Mouse (Mus musculus) gastrocnemius, postnatal 36 days (tissue): ENCODE data around the gene Amer2. TPM values are rescaled to one million over a fixed set of nuclear protein-coding genes. Genes with fewer than 3 reads are reported as not detected.

Experiments
- DNase-seq, 2 experiments: peaks; one replicate each; pipeline ENCODE4 v3.0.0; 2022
- intact Hi-C: fragments of 180-260 bp; cut with DNase I; formaldehyde crosslinking; loops from one replicate; pipeline ENCODE4 v1.15.1; 2025
- total RNA-seq, 2 experiments: library from RNA; stranded (reverse); gene quantifications; 2 replicates each; pipeline ENCODE4 v1.2.3; 2021

Gene Amer2
- total RNA-seq, 2 experiments from 2014 or later, result not detected

- DNase-seq, result no peak
- intact Hi-C loops, result no loop called here
Observed at GRCm38 (mm10) chr14:60386591-60387501, 13.8 kb downstream of the Amer2 start.

- intact Hi-C loops, result no loop called here
- DNase-seq, result no peak
Observed at GRCm38 (mm10) chr14:60388332-60388731, 15.3 kb downstream of the Amer2 start.

- DNase-seq, result no peak
- intact Hi-C loops, result no loop called here
Observed at GRCm38 (mm10) chr14:60392202-60392601, 19.1 kb downstream of the Amer2 start.

GRCm38 (mm10) chr14:60397321-60397720 is 24.3 kb downstream of the Amer2 start:
- intact Hi-C loops, result no loop called here

GRCm38 (mm10) chr14:60398861-60399260 is 25.8 kb downstream of the Amer2 start:
- intact Hi-C loops, result no loop called here
- DNase-seq, result no peak

More at GRCm38 (mm10) chr14:60397321-60397720, 24.3 kb downstream of the Amer2 start:
- DNase-seq, result no peak

GRCm38 (mm10) chr14:60403228-60403627 is 30.2 kb downstream of the Amer2 start:
- intact Hi-C loops, result no loop called here

GRCm38 (mm10) chr14:60405829-60406228 is 32.8 kb downstream of the Amer2 start:
- no peak for DNase-seq
- intact Hi-C loops, result no loop called here

More at GRCm38 (mm10) chr14:60403228-60403627, 30.2 kb downstream of the Amer2 start:
- no peak for DNase-seq

GRCm38 (mm10) chr14:60406543-60406942 is 33.5 kb downstream of the Amer2 start:
- DNase-seq, result no peak
- intact Hi-C loops, result no loop called here

GRCm38 (mm10) chr14:60407319-60407718 is 34.3 kb downstream of the Amer2 start:
- intact Hi-C loops, result no loop called here
- no peak for DNase-seq

GRCm38 (mm10) chr14:60409702-60410491 is 36.8 kb downstream of the Amer2 start:
- intact Hi-C loops, result no loop called here
- no peak for DNase-seq

- intact Hi-C loops, result no loop called here
Observed at GRCm38 (mm10) chr14:60411229-60411628, 38.2 kb downstream of the Amer2 start.

GRCm38 (mm10) chr14:60414691-60415090 is 41.6 kb downstream of the Amer2 start:
- no peak for DNase-seq
- intact Hi-C loops, result no loop called here

More at GRCm38 (mm10) chr14:60411229-60411628, 38.2 kb downstream of the Amer2 start:
- DNase-seq, result no peak

GRCm38 (mm10) chr14:60417924-60418323 is 44.9 kb downstream of the Amer2 start:
- DNase-seq, result no peak
- intact Hi-C loops, result no loop called here

- DNase-seq, result no peak
Observed at GRCm38 (mm10) chr14:60422920-60423319, 49.9 kb downstream of the Amer2 start.

GRCm38 (mm10) chr14:60424174-60424573 is 51.1 kb downstream of the Amer2 start:
- DNase-seq, result no peak
- intact Hi-C loops, result no loop called here

More at GRCm38 (mm10) chr14:60422920-60423319, 49.9 kb downstream of the Amer2 start:
- intact Hi-C loops, result no loop called here

- intact Hi-C loops, result no loop called here
- no peak for DNase-seq
Observed at GRCm38 (mm10) chr14:60425553-60425952, 52.5 kb downstream of the Amer2 start.

- intact Hi-C loops, result no loop called here
Observed at GRCm38 (mm10) chr14:60427896-60428295, 54.8 kb downstream of the Amer2 start.

GRCm38 (mm10) chr14:60429513-60429912 is 56.5 kb downstream of the Amer2 start:
- intact Hi-C loops, result no loop called here
- DNase-seq, result no peak

More at GRCm38 (mm10) chr14:60427896-60428295, 54.8 kb downstream of the Amer2 start:
- no peak for DNase-seq

GRCm38 (mm10) chr14:60431515-60431914 is 58.5 kb downstream of the Amer2 start:
- intact Hi-C loops, result no loop called here
- no peak for DNase-seq

- intact Hi-C loops, result no loop called here
- DNase-seq, result no peak
Observed at GRCm38 (mm10) chr14:60432136-60432535, 59.1 kb downstream of the Amer2 start.

- intact Hi-C loops, result no loop called here
Observed at GRCm38 (mm10) chr14:60435515-60435914, 62.5 kb downstream of the Amer2 start.

More at GRCm38 (mm10) chr14:60435515-60435914, 62.5 kb downstream of the Amer2 start:
- DNase-seq, result no peak
